Mouse (Mus musculus): ENCODE measurements around the gene Trmt2a. TPM values are rescaled to one million over a fixed set of nuclear protein-coding genes. Genes with fewer than 3 reads are reported as not detected.
"Not testable (repeated sequence)": the region's sequence is repeated elsewhere in the genome, so short reads cannot be mapped to it uniquely, and the experiment has no call there.

Trmt2a gene
- total RNA-seq, 2 experiments from 2014 or later, result 24.1 to 30.6 TPM

- intact Hi-C loops (cut with DNase I), result no loop called here
- no peak for DNase-seq
Observed at GRCm38 (mm10) chr16:18275166-18275565, 26.7 kb downstream of the Trmt2a start.

- intact Hi-C loops (cut with DNase I), result no loop called here
- DNase-seq, result peak; percentile 18 to 31
Observed at GRCm38 (mm10) chr16:18288166-18288565, 39.7 kb downstream of the Trmt2a start.

GRCm38 (mm10) chr16:18288581-18289061 lies 40.1 kb downstream of the Trmt2a start:
- DNase-seq, result no peak
- intact Hi-C loops (cut with DNase I), result no loop called here

- intact Hi-C loops (cut with DNase I), result no loop called here
- peak; percentile 98 to 99 for DNase-seq
Observed at GRCm38 (mm10) chr16:18289067-18289588, 40.6 kb downstream of the Trmt2a start, which contains the start of gene Dgcr8. TSS of gene Dgcr8 (minus strand) at chr16:18289246.

GRCm38 (mm10) chr16:18289614-18290013 lies 41.1 kb downstream of the Trmt2a start:
- DNase-seq; intact Hi-C loops (cut with DNase I): not testable (repeated sequence)

Small RNA genes within 50 kb of the gene (microRNA-seq; reads per million reads assigned to microRNA genes)
- gene Gm24572 (0 to 0.35 reads per million in 2 experiments), gene Mir1306 (318 to 335 reads per million in 2 experiments)

Other genes starting within 250 kb of the Trmt2a start
- 10 to 100 TPM; 42.8 to 47.4 TPM for gene Dgcr6, start 195.8 kb upstream of the Trmt2a start, total RNA-seq (2021)
- 10 to 100 TPM in 1 of 2 experiments, 1 to 10 TPM in 1; 6.4 to 11.4 TPM for gene Prodh, start 158.5 kb upstream of the Trmt2a start, total RNA-seq (2021)
- gene Rtn4r, start 121.0 kb upstream of the Trmt2a start, total RNA-seq (2021), result 1 to 10 TPM; 7.7 to 7.9 TPM
- not detected for gene Ccdc188, start 30.8 kb upstream of the Trmt2a start, total RNA-seq (2021)
- 10 to 100 TPM; 33.2 to 35.7 TPM for gene Zdhhc8, start 13.5 kb upstream of the Trmt2a start, total RNA-seq (2021)
- 10 to 100 TPM; 79.1 to 82.9 TPM for gene Ranbp1, start 53 bp downstream of the Trmt2a start, total RNA-seq (2021)
- gene Gm49776, start 9.6 kb downstream of the Trmt2a start, total RNA-seq (2021), result not detected
- 10 to 100 TPM; 26.0 to 27.2 TPM for gene Dgcr8, start 40.6 kb downstream of the Trmt2a start, total RNA-seq (2021)
- gene Tango2, start 99.4 kb downstream of the Trmt2a start, total RNA-seq (2021), result 10 to 100 TPM; 62.7 to 65.3 TPM
- 10 to 100 TPM; 25.0 to 33.6 TPM for gene Arvcf, start 99.5 kb downstream of the Trmt2a start, total RNA-seq (2021)
- 10 to 100 TPM; 30.0 to 32.0 TPM for gene Txnrd2, start 177.7 kb downstream of the Trmt2a start, total RNA-seq (2021)
- gene Comt, start 178.2 kb downstream of the Trmt2a start, total RNA-seq (2021), result 100 to 1,000 TPM; 133 to 156 TPM

Measured in heart, postnatal 10 days (tissue).